Mouse (Mus musculus) embryonic facial prominence, embryonic 15.5 days (tissue): ENCODE data around the gene Pgd. TPM values are rescaled to one million over a fixed set of nuclear protein-coding genes. Genes with fewer than 3 reads are reported as not detected.
A peak's percentile ranks its signal among the peaks of the same experiment; 100 is the strongest.
"Not testable (repeated sequence)": the region's sequence is repeated elsewhere in the genome, so short reads cannot be mapped to it uniquely, and the experiment has no call there.

Experiments
- ATAC-seq: fragments of 200-750 bp; cut with Nextera tagmentation; 2 replicates; pipeline ENCODE4 v1.8.0; 2017; ENCODE audit warnings: low read depth, moderate TSS enrichment; ENCODE audit not compliant: insufficient number of reproducible peaks, low FRiP score, low TSS enrichment
- H3K27ac ChIP-seq: fragments of 300-500 bp; sonication (generic); replicated peaks from 2 replicates; pipeline ENCODE4 v1.5.1; 2015; ENCODE audit warnings: mild to moderate bottlenecking, inconsistent platforms
- H3K27me3 ChIP-seq: fragments of 300-500 bp; sonication (generic); 2 replicates; pipeline ENCODE4 v1.6.1; 2015; ENCODE audit warnings: inconsistent platforms
- H3K36me3 ChIP-seq: fragments of 300-500 bp; sonication (generic); 2 replicates; pipeline ENCODE4 v1.6.1; 2015; ENCODE audit warnings: mild to moderate bottlenecking, inconsistent platforms
- H3K4me1 ChIP-seq: fragments of 300-500 bp; sonication (generic); 2 replicates; pipeline ENCODE4 v1.6.1; 2015; ENCODE audit warnings: inconsistent platforms
- H3K4me2 ChIP-seq: fragments of 300-500 bp; sonication (generic); replicated peaks from 2 replicates; pipeline ENCODE4 v1.6.1; 2015; ENCODE audit warnings: mild to moderate bottlenecking, inconsistent platforms
- H3K4me3 ChIP-seq: fragments of 300-500 bp; sonication (generic); replicated peaks from 2 replicates; pipeline ENCODE4 v1.5.1; 2015; ENCODE audit warnings: mild to moderate bottlenecking, inconsistent platforms
- H3K9ac ChIP-seq: fragments of 300-500 bp; sonication (generic); 2 replicates; pipeline ENCODE4 v1.6.1; 2015; ENCODE audit warnings: inconsistent platforms
- H3K9me3 ChIP-seq: fragments of 300-500 bp; sonication (generic); replicated peaks from 2 replicates; pipeline ENCODE4 v1.6.1; 2016; ENCODE audit warnings: inconsistent platforms
- WGBS: fragments of 180-500 bp; shearing (Covaris S2); methylation state at CpG from one replicate; pipeline ENCODE4 v1.1.7; 2015; 5-methylcytosine and 5-hydroxymethylcytosine counted together
- polyA plus RNA-seq: library from polyadenylated mRNA; unstranded; fragments of >200 nt; fragmentation: Nextera tagmentation; extraction: Ambion mirVana; gene quantifications from 2 replicates; pipeline ENCODE4 v1.2.1, GENCODE M21; 2015

Pgd gene
- polyA plus RNA-seq, 1 experiment from 2014 or later: 104 TPM

DNA sequence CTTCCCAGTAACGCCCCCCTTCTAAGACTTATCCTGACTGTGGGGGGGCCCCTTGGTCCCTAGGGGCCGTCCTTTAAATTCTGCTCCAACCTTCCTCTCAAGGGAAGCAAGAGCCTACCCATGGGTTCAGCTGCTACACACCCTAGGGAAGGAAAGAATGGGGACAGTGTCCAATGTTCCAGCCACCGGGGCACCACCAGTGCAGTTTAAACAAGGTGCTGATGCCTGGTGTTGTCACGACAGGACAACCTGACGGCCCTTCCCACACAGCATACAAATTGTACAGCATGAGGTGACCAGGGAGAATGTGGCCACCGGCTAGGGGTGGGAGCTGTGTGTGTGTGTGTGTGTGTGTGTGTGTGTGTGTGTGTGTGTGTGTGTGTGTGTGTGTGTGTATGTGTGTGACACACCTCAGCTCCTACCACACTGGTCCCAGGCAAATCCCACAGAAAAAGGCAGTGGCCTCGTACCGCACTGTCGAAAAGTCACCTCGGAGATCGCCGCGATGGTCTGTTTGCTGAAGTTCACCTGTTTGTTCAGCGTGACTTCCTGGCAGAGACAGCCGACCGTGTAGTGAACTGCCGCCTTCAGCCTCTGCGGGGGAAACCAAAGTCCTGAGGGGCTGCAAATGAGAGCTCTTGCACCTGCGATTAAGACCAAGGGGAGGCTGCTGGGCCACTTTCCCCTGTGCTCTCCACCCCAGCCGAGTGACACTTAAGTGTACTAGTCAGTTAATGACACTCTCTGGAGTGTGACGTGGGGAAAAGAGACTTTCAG is 34.6 kb downstream of the Pgd start:
- no peaks in the 10 kb centered on the region for H3K27me3 ChIP-seq
- no peak overlapping the region for H3K9ac ChIP-seq
- peaks cover 26% of the 10 kb centered on the region; the same call in 1 of the 2 replicates for H3K36me3 ChIP-seq
- no peak overlapping the region for H3K4me3 ChIP-seq
- no peak for ATAC-seq
- no peak overlapping the region for H3K27ac ChIP-seq
- H3K4me1 ChIP-seq: peaks cover 11% of the 10 kb centered on the region
- H3K4me2 ChIP-seq: no peak overlapping the region
- H3K9me3 ChIP-seq: no peaks in the 10 kb centered on the region
- 86% methylated on average over 21 of the region's 21 CpGs for WGBS

DNA sequence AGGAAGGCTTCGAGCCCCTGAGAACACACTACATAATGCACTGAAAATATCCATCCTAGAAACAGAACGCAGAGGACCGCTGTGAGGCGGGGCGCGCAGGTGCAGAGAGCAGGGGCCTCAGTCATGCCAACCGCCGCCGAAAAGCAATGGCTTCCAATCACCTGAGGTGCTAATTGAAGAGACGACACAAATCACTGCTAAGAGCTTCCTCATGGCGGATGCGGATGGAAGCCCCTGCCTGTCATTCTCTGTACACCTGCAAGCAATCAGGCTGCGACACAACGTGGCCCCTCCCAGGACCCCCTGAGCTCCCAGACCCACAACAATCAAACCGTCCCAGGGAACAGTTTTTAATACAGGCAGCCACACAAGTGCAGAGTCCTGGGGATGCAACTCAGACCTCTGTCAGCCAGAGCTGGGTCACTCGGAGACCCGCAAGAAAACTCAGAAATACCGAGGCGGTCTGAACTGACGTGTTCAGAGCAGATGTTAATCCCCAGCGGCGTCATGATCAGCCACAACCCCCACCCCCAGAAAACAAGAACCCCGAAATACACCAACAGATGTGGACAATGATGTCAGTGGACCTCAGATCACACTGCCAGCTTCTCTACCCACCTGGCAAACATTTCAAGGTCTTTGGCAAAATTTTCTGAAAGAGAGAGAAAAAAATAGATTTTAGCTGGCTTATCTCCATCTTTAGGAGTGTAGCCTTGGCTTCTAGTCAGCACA is 35.4 kb downstream of the Pgd start:
- Histone ChIP-seq H3K4me2 (no peak overlapping the region), H3K4me1 (0 out of 2 replicates have a peak, but pooled peaks cover 4% of the 10 kb centered on the region), H3K9ac (no peak overlapping the region), H3K36me3 (peaks cover 26% of the 10 kb centered on the region; the same call in 1 of the 2 replicates), H3K27ac (no peak overlapping the region), H3K27me3 (no peaks in the 10 kb centered on the region), H3K4me3 (no peak overlapping the region), H3K9me3 (no peaks in the 10 kb centered on the region)
- 66% methylated on average over 23 of the region's 23 CpGs for WGBS
- ATAC-seq: no peak

GRCm38 (mm10) chr4:149128467-149128866 is 38.1 kb downstream of the Pgd start:
- Histone ChIP-seq H3K27me3 (no peaks in the 10 kb centered on the region), H3K4me3 (no peak overlapping the region), H3K36me3 (peaks cover 29% of the 10 kb centered on the region; the same call in 1 of the 2 replicates), H3K9ac (no peak overlapping the region), H3K4me1 (0 out of 2 replicates have a peak, but pooled peaks cover 3% of the 10 kb centered on the region), H3K4me2 (no peak overlapping the region), H3K27ac (no peak overlapping the region), H3K9me3 (no peaks in the 10 kb centered on the region)
- 84% methylated on average over 18 of the region's 18 CpGs for whole genome bisulfite sequencing
- ATAC-seq: no peak

- H3K4me1 ChIP-seq: no peaks in the 10 kb centered on the region
- no peak within 1 kb of the TSS for H3K27ac ChIP-seq
- 62% methylated on average over 11 of the region's 11 CpGs for WGBS
- no peak within 1 kb of the TSS for H3K4me3 ChIP-seq
- no peak for ATAC-seq
- no peaks in the 10 kb centered on the region for H3K27me3 ChIP-seq
- H3K9me3 ChIP-seq: no peaks in the 10 kb centered on the region
- no peak within 1 kb of the TSS for H3K4me2 ChIP-seq
- peaks cover 29% of the 10 kb centered on the region; the same call in 1 of the 2 replicates for H3K36me3 ChIP-seq
- H3K9ac ChIP-seq: no peak within 1 kb of the TSS
Measured at GRCm38 (mm10) chr4:149126663-149127062, 39.9 kb downstream of the Pgd start, which contains the start of gene Cort. Gene Cort (minus strand): TSS chr4:149126763.

DNA sequence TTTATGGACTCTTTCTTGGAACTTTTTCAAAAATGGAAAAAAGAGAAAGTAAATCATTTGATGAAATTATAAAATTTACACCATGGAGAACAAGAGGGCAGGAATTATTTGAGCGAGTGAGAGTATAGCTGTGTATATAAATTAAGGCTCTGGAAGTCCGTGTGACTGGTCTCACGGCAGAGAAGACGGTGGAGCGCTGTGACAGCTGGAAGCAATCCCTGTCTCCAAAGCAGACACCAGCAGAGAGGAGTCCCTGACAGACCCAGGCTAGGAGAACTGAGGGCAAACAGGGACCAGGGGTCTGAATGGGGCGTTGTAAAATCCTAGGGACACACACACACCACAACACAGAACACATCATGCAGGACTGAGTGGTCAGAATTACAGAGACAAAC is 40.5 kb downstream of the Pgd start:
- Histone ChIP-seq H3K9ac (no peak overlapping the region), H3K27ac (no peak overlapping the region), H3K9me3 (no peaks in the 10 kb centered on the region), H3K4me1 (no peaks in the 10 kb centered on the region), H3K36me3 (peaks cover 29% of the 10 kb centered on the region; the same call in 1 of the 2 replicates), H3K27me3 (no peaks in the 10 kb centered on the region), H3K4me3 (no peak overlapping the region), H3K4me2 (no peak overlapping the region)
- 65% methylated on average over 6 of the region's 6 CpGs for WGBS
- no peak for ATAC-seq

- no peak for ATAC-seq
Measured at GRCm38 (mm10) chr4:149125341-149126114, 41.0 kb downstream of the Pgd start.

DNA sequence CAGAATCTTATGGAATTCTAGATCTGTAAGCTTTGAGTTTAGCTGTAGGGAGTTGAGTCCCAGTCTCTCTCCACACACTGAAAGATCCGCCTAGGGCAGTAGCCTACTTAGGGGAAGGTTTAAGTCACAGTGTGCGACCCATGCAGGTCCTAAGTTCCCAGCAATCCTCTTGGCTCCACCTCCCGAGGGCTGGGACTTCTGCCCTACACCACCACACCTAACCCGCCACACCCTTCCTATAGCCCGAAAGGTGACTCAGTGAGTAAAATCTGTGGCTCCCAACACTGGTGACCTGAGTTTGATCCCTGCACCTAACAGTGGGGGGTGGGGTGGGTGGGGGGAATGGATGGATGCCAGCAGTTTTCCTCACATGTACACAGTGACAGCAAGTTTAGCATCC is 43.1 kb downstream of the Pgd start:
- no peaks in the 10 kb centered on the region for H3K9me3 ChIP-seq
- no peak overlapping the region for H3K4me3 ChIP-seq
- WGBS: 55% methylated on average over 5 of the region's 5 CpGs
- H3K27me3 ChIP-seq: no peaks in the 10 kb centered on the region
- H3K4me2 ChIP-seq: no peak overlapping the region
- peaks cover 20% of the 10 kb centered on the region for H3K36me3 ChIP-seq
- no peaks in the 10 kb centered on the region for H3K4me1 ChIP-seq
- ATAC-seq: no peak
- no peak overlapping the region for H3K27ac ChIP-seq
- H3K9ac ChIP-seq: no peak overlapping the region

More at GRCm38 (mm10) chr4:149125341-149126114, 41.0 kb downstream of the Pgd start:
- WGBS: 65% methylated on average over 11 of the region's 11 CpGs
- H3K9ac ChIP-seq: no peak overlapping the region
- H3K4me2 ChIP-seq: no peak overlapping the region
- H3K9me3 ChIP-seq: no peaks in the 10 kb centered on the region
- H3K27me3 ChIP-seq: no peaks in the 10 kb centered on the region
- no peak overlapping the region for H3K27ac ChIP-seq
- no peaks in the 10 kb centered on the region for H3K4me1 ChIP-seq
- no peak overlapping the region for H3K4me3 ChIP-seq
- peaks cover 27% of the 10 kb centered on the region for H3K36me3 ChIP-seq

DNA sequence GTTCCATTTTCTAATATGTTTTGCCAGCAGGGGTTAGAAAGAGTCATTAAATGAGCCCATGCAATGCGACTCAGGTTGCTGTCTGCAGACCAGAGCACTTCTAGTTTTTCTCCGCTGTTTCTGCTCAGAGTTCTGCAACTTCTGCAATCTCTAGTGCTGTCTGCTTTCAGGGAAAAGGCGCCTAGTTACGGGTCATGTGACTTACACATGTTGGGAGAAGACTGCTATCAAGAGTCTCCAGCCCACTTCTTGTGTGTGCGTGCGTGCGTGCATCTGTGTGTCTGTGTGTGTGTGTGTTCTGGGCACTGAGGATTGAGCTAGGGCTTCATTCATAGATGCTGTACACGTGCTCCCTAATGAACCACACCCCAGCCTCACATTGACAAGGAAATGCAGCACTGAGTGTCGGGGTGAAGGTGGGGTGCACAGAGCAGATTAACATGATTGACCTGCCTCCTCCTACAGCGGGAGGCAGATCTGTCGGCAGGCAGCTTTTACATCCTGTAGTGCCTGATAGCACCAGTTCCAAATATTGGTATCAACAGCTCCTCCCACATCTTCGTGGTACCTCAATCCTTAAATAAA is 46.5 kb downstream of the Pgd start:
- H3K4me2 ChIP-seq, H3K27ac ChIP-seq, H3K9me3 ChIP-seq, ATAC-seq, H3K4me1 ChIP-seq, H3K27me3 ChIP-seq, H3K4me3 ChIP-seq, H3K9ac ChIP-seq: not testable (repeated sequence)
- H3K36me3 ChIP-seq: peaks cover 16% of the 10 kb centered on the region; the same call in 1 of the 2 replicates
- WGBS: 75% methylated on average over 12 of the region's 12 CpGs

DNA sequence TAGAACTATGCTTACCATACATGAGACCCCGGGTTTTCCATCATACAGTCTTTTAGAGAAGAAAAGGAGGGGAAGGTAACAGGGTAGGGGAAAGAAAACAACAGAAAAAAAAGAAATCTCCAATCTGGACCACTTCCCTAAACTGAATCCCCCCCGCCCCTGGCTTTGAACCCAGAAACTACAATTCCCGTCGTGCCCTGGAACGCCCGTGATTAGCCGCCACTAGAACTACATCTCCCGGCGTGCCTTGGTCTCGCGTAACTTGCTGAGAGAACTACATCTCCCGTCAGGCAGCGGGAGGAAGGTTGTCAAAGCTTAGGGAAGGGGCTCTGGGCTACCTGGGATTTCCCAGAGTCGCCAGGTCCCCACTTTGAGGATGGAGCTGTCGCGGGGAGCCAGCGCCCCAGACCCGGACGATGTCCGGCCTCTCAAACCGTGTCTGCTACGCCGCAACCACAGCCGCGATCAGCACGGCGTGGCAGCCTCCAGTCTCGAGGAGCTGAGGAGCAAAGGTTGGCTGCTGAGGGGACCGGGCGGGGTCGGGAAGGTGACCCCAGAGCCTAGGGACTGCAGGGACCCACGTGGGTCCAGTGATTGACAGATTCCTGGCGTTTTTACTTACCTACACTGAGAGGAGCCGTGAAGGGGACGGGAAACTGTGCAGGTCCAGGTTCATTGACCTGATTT is 62.6 kb downstream of the Pgd start, which contains the start of gene Dffa:
Gene Dffa (plus strand): TSS at position 272 of the 687 bp plus-strand sequence.
- no peaks in the 10 kb centered on the region for H3K9me3 ChIP-seq
- H3K4me2 ChIP-seq: peak within 1 kb of the TSS; percentile 90
- H3K27me3 ChIP-seq: no peaks in the 10 kb centered on the region
- H3K9ac ChIP-seq: peak within 1 kb of the TSS; percentile 68
- H3K4me3 ChIP-seq: peak within 1 kb of the TSS; percentile 73
- H3K27ac ChIP-seq: no peak within 1 kb of the TSS
- H3K36me3 ChIP-seq: peaks cover 24% of the 10 kb centered on the region
- ATAC-seq: peak; percentile 86
- H3K4me1 ChIP-seq: peaks cover 16% of the 10 kb centered on the region
- under 1% methylated on average over 35 of the region's 35 CpGs for WGBS

GRCm38 (mm10) chr4:149101456-149101855 is 65.1 kb downstream of the Pgd start:
- no peak overlapping the region for H3K9ac ChIP-seq
- ATAC-seq: no peak
- no peak overlapping the region for H3K27ac ChIP-seq
- 73% methylated on average over 3 of the region's 3 CpGs for WGBS
- peaks cover 4% of the 10 kb centered on the region; the same call in 1 of the 2 replicates for H3K36me3 ChIP-seq
- H3K27me3 ChIP-seq: no peaks in the 10 kb centered on the region
- H3K9me3 ChIP-seq: no peaks in the 10 kb centered on the region
- no peak overlapping the region for H3K4me3 ChIP-seq
- H3K4me2 ChIP-seq: no peak overlapping the region
- H3K4me1 ChIP-seq: peaks cover 30% of the 10 kb centered on the region
